Mouse (Mus musculus) intestine, postnatal 0 days (tissue): Measurements from ENCODE around the gene Dnm3. TPM values are rescaled to one million over a fixed set of nuclear protein-coding genes. Genes with fewer than 3 reads are reported as not detected.

Experiments used
- ATAC-seq: fragments of 200-750 bp; cut with Nextera tagmentation; 2 replicates; pipeline ENCODE4 v1.8.0; 2017; ENCODE audit warnings: mild to moderate bottlenecking, moderate TSS enrichment, moderate library complexity
- H3K27ac ChIP-seq: fragments of 300-500 bp; sonication (generic); 2 replicates; pipeline ENCODE4 v1.5.1; 2014; ENCODE audit warnings: mild to moderate bottlenecking, low read depth, low read length, moderate library complexity
- H3K27me3 ChIP-seq: fragments of 300-500 bp; sonication (generic); replicated peaks from 2 replicates; pipeline ENCODE4 v1.6.1; 2014; ENCODE audit warnings: low read length, mixed read lengths; ENCODE audit not compliant: control insufficient read depth, insufficient read depth
- H3K36me3 ChIP-seq: fragments of 300-500 bp; sonication (generic); 2 replicates; pipeline ENCODE4 v1.6.1; 2014; ENCODE audit warnings: mild to moderate bottlenecking, moderate library complexity; ENCODE audit not compliant: control insufficient read depth, insufficient read depth
- H3K4me1 ChIP-seq: fragments of 300-500 bp; sonication (generic); replicated peaks from 2 replicates; pipeline ENCODE4 v1.6.1; 2014; ENCODE audit warnings: antibody characterized with exemption, low read length, mixed read lengths; ENCODE audit not compliant: control insufficient read depth, insufficient read depth
- H3K4me2 ChIP-seq: fragments of 300-500 bp; sonication (generic); replicated peaks from 2 replicates; pipeline ENCODE4 v1.6.1; 2014; ENCODE audit warnings: low read depth, mild to moderate bottlenecking, moderate library complexity
- H3K4me3 ChIP-seq: fragments of 300-500 bp; sonication (generic); 2 replicates; pipeline ENCODE4 v1.5.1; 2014; ENCODE audit warnings: low read depth, low read length
- H3K9ac ChIP-seq: fragments of 300-500 bp; sonication (generic); 2 replicates; pipeline ENCODE4 v1.6.1; 2014; ENCODE audit warnings: mild to moderate bottlenecking, low read depth, low read length
- H3K9me3 ChIP-seq: fragments of 300-500 bp; sonication (generic); 2 replicates; pipeline ENCODE4 v1.6.1; 2016; ENCODE audit warnings: mixed run types; ENCODE audit not compliant: control insufficient read depth
- CTCF ChIP-seq: sonication (generic); IDR thresholded peaks from 2 replicates; pipeline ENCODE4 v1.5.1; 2016; ENCODE audit warnings: low read depth, mild to moderate bottlenecking, control low read depth, antibody characterized with exemption, moderate library complexity
- WGBS: fragments of 180-500 bp; shearing (Covaris S2); extraction: QIAGEN DNeasy Blood & Tissue Kit; methylation state at CpG from one replicate; pipeline ENCODE4 v1.1.7; 2014; 5-methylcytosine and 5-hydroxymethylcytosine counted together
- polyA plus RNA-seq: library from polyadenylated mRNA; unstranded; fragments of >200 nt; fragmentation: Nextera tagmentation; extraction: Ambion mirVana; gene quantifications from 2 replicates; pipeline ENCODE4 v1.2.1, GENCODE M21; 2015

Gene Dnm3
- polyA plus RNA-seq, 1 experiment from 2014 or later = 5.6 TPM

DNA sequence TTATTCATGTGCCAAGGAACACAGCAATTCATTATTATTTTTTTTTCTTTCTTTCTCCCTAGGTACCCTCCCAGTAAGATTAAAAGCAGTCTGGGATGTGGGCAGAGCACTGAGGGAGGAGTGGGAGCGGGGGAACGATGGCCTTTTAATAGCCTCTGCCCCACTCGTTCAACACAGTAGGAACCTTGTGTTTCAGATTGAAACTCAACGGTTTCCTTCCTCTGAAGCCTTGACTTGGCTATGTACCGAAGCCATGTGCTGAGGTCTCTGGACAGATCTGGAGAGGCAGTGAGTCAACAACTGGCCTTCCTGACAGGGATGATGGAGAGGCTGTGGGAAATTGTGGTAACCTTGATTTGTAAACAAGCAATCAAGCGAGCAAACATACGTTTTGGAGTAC is 438.0 kb downstream of the Dnm3 start:
- Histone ChIP-seq H3K4me1 (peaks cover 18% of the 10 kb centered on the region), H3K36me3 (no peaks in the 10 kb centered on the region), H3K4me3 (no peak overlapping the region), H3K4me2 (no peak overlapping the region), H3K27ac (no peak overlapping the region), H3K27me3 (no peaks in the 10 kb centered on the region), H3K9ac (no peak overlapping the region), H3K9me3 (no peaks in the 10 kb centered on the region)
- ATAC-seq = no peak
- no peak for TF ChIP-seq CTCF
- 59% methylated on average over 7 of the region's 7 CpGs for WGBS

DNA sequence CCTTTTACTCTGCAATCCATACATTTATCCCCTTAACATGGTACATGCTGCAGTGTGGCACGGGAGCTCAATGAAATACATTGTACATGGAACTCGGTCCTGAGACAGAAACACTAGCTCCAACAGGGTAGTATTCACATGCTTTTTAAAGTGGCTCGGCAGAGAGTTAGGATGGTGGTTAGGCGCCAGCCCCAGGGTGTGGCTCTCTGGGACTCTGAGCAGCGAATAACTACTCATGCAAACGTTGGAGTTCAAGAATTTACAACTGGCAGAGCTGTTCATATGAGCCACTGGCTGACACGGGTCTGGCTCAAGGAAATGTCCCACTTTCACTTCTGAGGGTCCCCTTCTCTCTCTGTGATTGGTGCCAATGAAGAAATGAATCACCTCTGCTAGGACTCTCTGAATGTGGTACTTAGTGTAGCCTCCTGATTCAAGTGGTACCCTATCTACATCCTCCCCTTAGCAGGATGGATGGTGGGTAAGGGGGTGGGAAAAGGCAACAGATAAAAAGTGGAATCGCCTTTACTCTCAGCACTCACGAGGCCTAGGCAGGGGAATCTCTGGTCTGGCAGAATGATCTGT is 438.7 kb downstream of the Dnm3 start:
- Histone ChIP-seq H3K4me2 (0 out of 2 replicates have a peak overlapping the region, but pooled peaks have one; percentile 18), H3K27me3 (no peaks in the 10 kb centered on the region), H3K4me1 (peaks cover 18% of the 10 kb centered on the region), H3K4me3 (no peak overlapping the region), H3K9ac (no peak overlapping the region), H3K27ac (no peak overlapping the region), H3K9me3 (no peaks in the 10 kb centered on the region), H3K36me3 (no peaks in the 10 kb centered on the region)
- no peak for TF ChIP-seq CTCF
- peak; percentile 29; the same call in 1 of the 2 replicates for ATAC-seq
- WGBS = 39% methylated on average over 9 of the region's 9 CpGs

- no peak for TF ChIP-seq CTCF
- Histone ChIP-seq H3K27ac (no peak overlapping the region), H3K9me3 (no peaks in the 10 kb centered on the region), H3K4me1 (peaks cover 18% of the 10 kb centered on the region), H3K4me3 (no peak overlapping the region), H3K27me3 (no peaks in the 10 kb centered on the region), H3K36me3 (no peaks in the 10 kb centered on the region), H3K4me2 (no peak overlapping the region; the same call in 1 of the 2 replicates), H3K9ac (no peak overlapping the region)
- no peak for ATAC-seq
- WGBS = 49% methylated on average over 5 of the region's 5 CpGs
These were observed 439.4 kb downstream of the Dnm3 start for GRCm38 (mm10) chr1:162038431-162038830.

- Histone ChIP-seq H3K27ac (no peak overlapping the region), H3K9ac (no peak overlapping the region), H3K4me3 (no peak overlapping the region), H3K27me3 (no peaks in the 10 kb centered on the region), H3K9me3 (no peaks in the 10 kb centered on the region), H3K4me2 (no peak overlapping the region), H3K4me1 (peaks cover 18% of the 10 kb centered on the region), H3K36me3 (no peaks in the 10 kb centered on the region)
- 63% methylated on average over 10 of the region's 10 CpGs for WGBS
- ATAC-seq = no peak
- no peak for TF ChIP-seq CTCF
These were observed 439.8 kb downstream of the Dnm3 start for GRCm38 (mm10) chr1:162037968-162038421.

DNA sequence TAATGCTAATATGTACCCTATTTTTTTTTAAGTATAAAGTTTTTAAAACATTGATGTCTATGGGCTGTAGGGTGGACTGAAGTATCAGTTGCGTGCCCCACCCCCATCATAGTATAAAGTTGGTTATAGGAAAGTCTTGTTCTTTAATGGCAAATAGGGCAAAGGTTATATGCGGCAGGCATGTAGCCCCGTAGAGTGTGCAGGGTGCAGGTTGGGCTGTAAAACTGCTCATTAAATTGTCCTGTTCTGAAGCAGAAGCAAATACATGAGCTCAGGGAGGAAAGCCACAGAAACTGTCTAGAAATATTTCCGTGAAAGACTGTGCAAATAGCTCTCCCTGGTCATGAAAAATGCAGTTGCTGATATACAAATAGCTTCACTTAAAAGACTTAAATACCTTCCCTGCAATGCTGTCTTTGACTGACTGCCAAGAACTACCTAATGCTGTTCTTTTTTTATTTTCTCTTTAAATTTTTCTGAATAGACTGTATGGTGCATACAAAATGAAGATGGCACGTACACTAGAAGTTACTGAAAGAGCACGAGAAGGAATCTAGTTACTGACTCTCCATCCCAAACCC is 440.6 kb downstream of the Dnm3 start:
- H3K36me3 ChIP-seq = no peaks in the 10 kb centered on the region
- TF ChIP-seq CTCF = no peak
- ATAC-seq = peak; percentile 75
- no peak overlapping the region for H3K27ac ChIP-seq
- H3K4me1 ChIP-seq = peaks cover 18% of the 10 kb centered on the region
- 36% methylated on average over 6 of the region's 6 CpGs for WGBS
- H3K9me3 ChIP-seq = no peaks in the 10 kb centered on the region
- peak overlapping the region; percentile 3; the same call in 1 of the 2 replicates for H3K4me2 ChIP-seq
- H3K9ac ChIP-seq = no peak overlapping the region
- no peak overlapping the region for H3K4me3 ChIP-seq
- H3K27me3 ChIP-seq = no peaks in the 10 kb centered on the region

- H3K36me3 ChIP-seq = no peaks in the 10 kb centered on the region
- no peaks in the 10 kb centered on the region for H3K9me3 ChIP-seq
- WGBS = 22% methylated on average over 5 of the region's 5 CpGs
- peak; percentile 48 for ATAC-seq
- no peaks in the 10 kb centered on the region for H3K27me3 ChIP-seq
- TF ChIP-seq CTCF = no peak
- no peak overlapping the region for H3K9ac ChIP-seq
- no peak overlapping the region for H3K4me3 ChIP-seq
- H3K4me1 ChIP-seq = peaks cover 18% of the 10 kb centered on the region
- H3K27ac ChIP-seq = peak overlapping the region; percentile 57; the same call in 1 of the 2 replicates
- peak overlapping the region; percentile 27; the same call in 1 of the 2 replicates for H3K4me2 ChIP-seq
These were observed 441.4 kb downstream of the Dnm3 start for GRCm38 (mm10) chr1:162036461-162036835.
